Mouse (Mus musculus): ENCODE results near the gene Pnp. TPM values are rescaled to one million over a fixed set of nuclear protein-coding genes. Genes with fewer than 3 reads are reported as not detected.
"Not testable (repeated sequence)": the region's sequence is repeated elsewhere in the genome, so short reads cannot be mapped to it uniquely, and the experiment has no call there.

The Pnp gene
- polyA plus RNA-seq, 1 experiment from 2014 or later = 75.2 TPM

DNA sequence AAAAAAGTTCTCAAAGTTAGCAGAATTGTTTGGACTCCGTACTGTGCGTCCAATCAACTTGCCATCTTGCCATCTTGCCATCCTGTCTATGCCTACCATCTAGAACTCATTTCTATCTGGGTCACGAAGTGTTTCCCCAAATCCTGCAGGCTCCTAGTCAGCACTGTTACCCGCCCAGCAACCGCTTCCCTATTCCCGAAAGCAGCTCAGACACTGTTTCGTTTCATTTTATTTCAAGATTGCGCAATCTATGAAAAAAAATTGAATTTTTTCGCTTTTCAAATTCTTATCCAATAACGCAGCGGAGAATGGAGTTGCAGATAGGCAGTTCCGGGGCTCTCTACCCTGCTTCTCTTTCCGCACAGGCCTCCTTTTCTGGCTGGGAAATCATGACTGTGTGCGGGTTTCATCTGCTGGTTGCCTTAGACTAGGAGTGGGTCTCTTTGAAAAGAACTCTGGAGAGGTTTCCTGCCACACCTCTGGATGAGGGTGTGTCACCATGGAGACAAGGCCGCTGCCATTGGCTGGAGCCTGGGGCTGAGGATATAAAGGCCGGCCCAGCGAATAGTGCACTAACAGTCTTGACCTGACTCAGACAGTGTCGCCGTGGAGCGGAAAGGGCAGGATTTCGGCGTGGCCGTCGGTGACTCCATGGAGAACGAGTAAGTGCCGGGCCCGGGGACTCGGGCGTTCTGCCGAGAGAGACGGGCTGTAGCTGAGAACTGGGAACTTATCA lies 13.2 kb downstream of the Pnp start, which contains the start of gene Gm49342:
Gene Gm49342 (plus strand): TSS at position 586 of the 736 bp plus-strand sequence.
- 6% methylated on average over 31 of the region's 31 CpGs for WGBS (ENCODE audit: insufficient replicate concordance)
- ATAC-seq (ENCODE audit: low read depth) = peak; percentile 97
- H3K27ac ChIP-seq (ENCODE audit: low read length) = peak within 1 kb of the TSS; percentile 92

DNA sequence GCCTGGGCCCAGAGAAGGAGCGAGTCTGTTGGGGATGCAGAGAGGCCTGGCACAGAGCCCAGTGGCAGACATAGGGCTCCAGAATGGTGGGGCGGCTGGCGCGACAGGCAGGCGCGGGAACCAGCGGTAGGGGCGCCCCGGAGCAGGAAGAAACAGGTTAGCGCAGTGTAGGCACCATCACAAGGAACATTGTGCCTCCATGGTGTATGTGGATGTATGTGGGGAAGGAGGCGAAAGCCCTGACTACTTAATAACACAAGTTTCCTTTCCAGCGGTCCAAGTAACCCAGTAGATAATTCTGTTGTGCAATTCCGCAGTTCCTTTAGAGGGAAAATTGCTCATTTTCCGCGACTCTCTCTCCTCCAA lies 13.8 kb downstream of the Pnp start:
- H3K4me3 ChIP-seq (ENCODE audit: low read depth, low read length) = peak overlapping the region; percentile 72
- peak overlapping the region; percentile 79 for H3K9ac ChIP-seq (ENCODE audit: low read depth, low read length)
- H3K27me3 ChIP-seq (ENCODE audit: control insufficient read depth, insufficient read depth, low read depth, low read length); H3K36me3 ChIP-seq (ENCODE audit: control insufficient read depth, insufficient read depth); H3K4me1 ChIP-seq (ENCODE audit: control insufficient read depth, low read depth, low read length); H3K9me3 ChIP-seq (replicated peaks; ENCODE audit: control insufficient read depth, low read length): not testable (repeated sequence)
- peak overlapping the region; percentile 92 for H3K27ac ChIP-seq (ENCODE audit: low read length)
- peak; percentile 85 for ATAC-seq (ENCODE audit: low read depth)
- 0% methylated on average over 15 of the region's 15 CpGs for WGBS (ENCODE audit: insufficient replicate concordance)
- H3K4me2 ChIP-seq (ENCODE audit: low read depth, low read length) = peak overlapping the region; percentile 85

More for the DNA sequence above, 13.2 kb downstream of the Pnp start, which contains the start of gene Gm49342:
- H3K4me2 ChIP-seq (ENCODE audit: low read depth, low read length) = peak within 1 kb of the TSS; percentile 85
- no peaks in the 10 kb centered on the region for H3K27me3 ChIP-seq (ENCODE audit: control insufficient read depth, insufficient read depth, low read depth, low read length)
- no peaks in the 10 kb centered on the region for H3K9me3 ChIP-seq (replicated peaks; ENCODE audit: control insufficient read depth, low read length)
- peak within 1 kb of the TSS; percentile 79 for H3K9ac ChIP-seq (ENCODE audit: low read depth, low read length)
- peaks cover 3% of the 10 kb centered on the region; the same call in 1 of the 2 replicates for H3K36me3 ChIP-seq (ENCODE audit: control insufficient read depth, insufficient read depth)
- H3K4me3 ChIP-seq (ENCODE audit: low read depth, low read length) = peak within 1 kb of the TSS; percentile 72
- peaks cover 7% of the 10 kb centered on the region for H3K4me1 ChIP-seq (ENCODE audit: control insufficient read depth, low read depth, low read length)

- H3K27me3 ChIP-seq (ENCODE audit: control insufficient read depth, insufficient read depth, low read depth, low read length); H3K4me1 ChIP-seq (ENCODE audit: control insufficient read depth, low read depth, low read length); H3K36me3 ChIP-seq (ENCODE audit: control insufficient read depth, insufficient read depth); H3K9me3 ChIP-seq (replicated peaks; ENCODE audit: control insufficient read depth, low read length); ATAC-seq (ENCODE audit: low read depth): not testable (repeated sequence)
- peak overlapping the region; percentile 92 for H3K27ac ChIP-seq (ENCODE audit: low read length)
- H3K4me3 ChIP-seq (ENCODE audit: low read depth, low read length) = peak overlapping the region; percentile 72
- WGBS (ENCODE audit: insufficient replicate concordance) = 4% methylated on average over 6 of the region's 6 CpGs
- H3K4me2 ChIP-seq (ENCODE audit: low read depth, low read length) = peak overlapping the region; percentile 85
- H3K9ac ChIP-seq (ENCODE audit: low read depth, low read length) = peak overlapping the region; percentile 79
These were observed 14.2 kb downstream of the Pnp start for GRCm38 (mm10) chr14:50945081-50945480.

DNA sequence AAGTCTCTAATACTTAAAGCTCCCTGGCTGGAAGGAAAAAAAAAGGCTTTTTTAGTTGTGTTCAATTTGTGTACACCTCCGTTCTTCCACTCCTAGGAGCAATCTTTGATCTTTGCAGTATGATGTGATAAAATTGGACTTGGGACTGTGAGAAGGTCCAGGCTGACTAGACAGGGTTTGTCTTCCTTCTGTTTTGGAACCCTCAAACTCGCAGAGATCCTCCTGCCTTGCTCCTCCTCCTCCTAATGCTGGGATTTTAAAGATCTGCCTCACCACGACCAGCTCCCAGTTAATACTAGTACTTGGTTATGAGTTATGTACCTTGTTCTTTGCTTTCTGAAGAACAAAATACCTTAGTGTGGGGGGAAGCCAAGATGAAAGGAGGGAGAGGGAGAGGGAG lies 14.6 kb downstream of the Pnp start:
- Histone ChIP-seq H3K27ac (ENCODE audit: low read length) (peak overlapping the region; percentile 92), H3K4me2 (ENCODE audit: low read depth, low read length) (peak overlapping the region; percentile 85), H3K4me3 (ENCODE audit: low read depth, low read length) (peak overlapping the region; percentile 72), H3K9ac (ENCODE audit: low read depth, low read length) (peak overlapping the region; percentile 79)
- H3K4me1 ChIP-seq (ENCODE audit: control insufficient read depth, low read depth, low read length); H3K9me3 ChIP-seq (replicated peaks; ENCODE audit: control insufficient read depth, low read length); H3K36me3 ChIP-seq (ENCODE audit: control insufficient read depth, insufficient read depth); H3K27me3 ChIP-seq (ENCODE audit: control insufficient read depth, insufficient read depth, low read depth, low read length); ATAC-seq (ENCODE audit: low read depth): not testable (repeated sequence)
- 4% methylated on average over 3 of the region's 3 CpGs for WGBS (ENCODE audit: insufficient replicate concordance)

DNA sequence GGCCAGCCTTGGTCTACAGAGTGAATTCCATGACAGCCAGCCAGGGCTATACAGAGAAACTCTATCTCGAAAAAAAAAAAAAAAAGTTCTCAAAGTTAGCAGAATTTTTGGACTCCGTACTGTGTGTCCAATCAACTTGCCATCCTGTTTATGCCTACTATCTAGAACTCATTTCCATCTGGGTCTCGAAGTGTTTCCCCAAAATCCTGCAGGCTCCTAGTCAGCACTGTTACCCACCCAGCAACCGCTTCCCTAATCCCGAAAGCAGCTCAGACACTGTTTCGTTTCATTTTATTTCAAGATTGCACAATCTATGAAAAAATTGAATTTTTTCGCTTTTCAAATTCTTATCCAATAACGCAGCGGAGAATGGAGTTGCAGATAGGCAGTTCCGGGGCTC lies 24.6 kb downstream of the Pnp start:
- Histone ChIP-seq H3K4me3 (ENCODE audit: low read depth, low read length) (peak overlapping the region; percentile 60; the same call in 1 of the 2 replicates), H3K27ac (ENCODE audit: low read length) (peak overlapping the region; percentile 87)
- 67% methylated on average over 10 of the region's 10 CpGs for WGBS (ENCODE audit: insufficient replicate concordance)

DNA sequence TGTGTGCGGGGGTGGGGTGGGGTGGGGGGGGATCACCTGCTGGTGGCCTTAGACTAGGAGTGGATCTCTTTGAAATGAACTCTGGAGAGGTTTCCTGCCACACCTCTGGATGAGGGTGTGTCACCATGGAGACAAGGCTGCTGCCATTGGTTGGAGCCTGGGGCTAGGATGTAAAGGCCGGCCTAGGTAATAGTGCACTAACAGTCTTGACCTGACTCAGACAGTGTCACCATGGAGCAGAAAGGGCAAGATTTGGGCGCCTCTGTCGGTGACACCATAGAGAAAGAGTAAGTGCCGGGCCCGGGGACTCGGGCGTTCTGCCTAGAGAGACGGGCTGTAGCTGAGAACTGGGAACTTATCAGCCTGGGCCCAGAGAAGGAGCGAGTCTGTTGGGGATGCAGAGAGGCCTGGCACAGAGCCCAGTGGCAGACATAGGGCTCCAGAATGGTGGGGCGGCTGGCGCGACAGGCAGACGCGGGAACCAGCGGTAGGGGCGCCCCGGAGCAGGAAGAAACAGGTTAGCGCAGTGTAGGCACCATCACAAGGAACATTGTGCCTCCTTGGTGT lies 25.1 kb downstream of the Pnp start, which contains the start of gene Pnp2:
Gene Pnp2 (plus strand): TSS at position 51 of the 567 bp plus-strand sequence.
- H3K36me3 ChIP-seq (ENCODE audit: control insufficient read depth, insufficient read depth); H3K9me3 ChIP-seq (replicated peaks; ENCODE audit: control insufficient read depth, low read length); H3K27me3 ChIP-seq (ENCODE audit: control insufficient read depth, insufficient read depth, low read depth, low read length): not testable (repeated sequence)
- WGBS (ENCODE audit: insufficient replicate concordance) = 9% methylated on average over 19 of the region's 19 CpGs
- H3K4me1 ChIP-seq (ENCODE audit: control insufficient read depth, low read depth, low read length) = peaks cover 26% of the 10 kb centered on the region
- peak within 1 kb of the TSS; percentile 87 for H3K27ac ChIP-seq (ENCODE audit: low read length)
- ATAC-seq (ENCODE audit: low read depth) = peak; percentile 82
- H3K4me2 ChIP-seq (ENCODE audit: low read depth, low read length) = peak within 1 kb of the TSS; percentile 69
- peak within 1 kb of the TSS; percentile 60 for H3K4me3 ChIP-seq (ENCODE audit: low read depth, low read length)
- H3K9ac ChIP-seq (ENCODE audit: low read depth, low read length) = peak within 1 kb of the TSS; percentile 64

More for the DNA sequence above, 24.6 kb downstream of the Pnp start:
- no peak for ATAC-seq (ENCODE audit: low read depth)
- H3K4me2 ChIP-seq (ENCODE audit: low read depth, low read length) = peak overlapping the region; percentile 69
- peaks cover 26% of the 10 kb centered on the region for H3K4me1 ChIP-seq (ENCODE audit: control insufficient read depth, low read depth, low read length)
- no peak overlapping the region for H3K9ac ChIP-seq (ENCODE audit: low read depth, low read length)
- H3K36me3 ChIP-seq (ENCODE audit: control insufficient read depth, insufficient read depth) = peaks cover 8% of the 10 kb centered on the region
- H3K27me3 ChIP-seq (ENCODE audit: control insufficient read depth, insufficient read depth, low read depth, low read length) = no peaks in the 10 kb centered on the region
- no peaks in the 10 kb centered on the region for H3K9me3 ChIP-seq (replicated peaks; ENCODE audit: control insufficient read depth, low read length)

- 74% methylated on average over 6 of the region's 6 CpGs for WGBS (ENCODE audit: insufficient replicate concordance)
- ATAC-seq (ENCODE audit: low read depth) = not testable (repeated sequence)
These were observed 25.8 kb downstream of the Pnp start for GRCm38 (mm10) chr14:50956724-50957123.

DNA sequence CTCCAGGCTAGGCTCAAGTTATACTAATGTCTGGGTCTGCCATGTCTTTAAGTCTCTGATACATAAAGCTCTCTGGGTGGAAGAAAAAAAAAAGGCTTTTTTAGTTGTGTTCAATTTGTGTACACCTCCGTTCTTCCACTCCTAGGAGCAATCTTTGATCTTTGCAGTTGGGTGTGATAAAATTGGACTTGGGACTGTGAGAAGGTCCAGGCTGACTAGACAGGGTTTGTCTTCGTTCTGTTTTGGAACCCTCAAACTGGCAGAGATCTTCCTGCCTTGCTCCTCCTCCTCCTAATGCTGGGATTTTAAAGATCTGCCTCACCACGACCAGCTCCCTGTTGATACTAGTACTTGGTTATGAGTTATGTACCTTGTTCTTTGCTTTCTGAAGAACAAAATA lies 26.3 kb downstream of the Pnp start:
- WGBS (ENCODE audit: insufficient replicate concordance) = 11% methylated on average over 3 of the region's 3 CpGs
- peak overlapping the region; percentile 87 for H3K27ac ChIP-seq (ENCODE audit: low read length)
- ATAC-seq (ENCODE audit: low read depth); H3K36me3 ChIP-seq (ENCODE audit: control insufficient read depth, insufficient read depth); H3K9me3 ChIP-seq (replicated peaks; ENCODE audit: control insufficient read depth, low read length); H3K27me3 ChIP-seq (ENCODE audit: control insufficient read depth, insufficient read depth, low read depth, low read length): not testable (repeated sequence)
- peak overlapping the region; percentile 60 for H3K4me3 ChIP-seq (ENCODE audit: low read depth, low read length)
- H3K4me1 ChIP-seq (ENCODE audit: control insufficient read depth, low read depth, low read length) = peaks cover 26% of the 10 kb centered on the region
- peak overlapping the region; percentile 69 for H3K4me2 ChIP-seq (ENCODE audit: low read depth, low read length)
- H3K9ac ChIP-seq (ENCODE audit: low read depth, low read length) = peak overlapping the region; percentile 64

More at GRCm38 (mm10) chr14:50956724-50957123, 25.8 kb downstream of the Pnp start:
- H3K27me3 ChIP-seq (ENCODE audit: control insufficient read depth, insufficient read depth, low read depth, low read length); H3K9me3 ChIP-seq (replicated peaks; ENCODE audit: control insufficient read depth, low read length); H3K36me3 ChIP-seq (ENCODE audit: control insufficient read depth, insufficient read depth): not testable (repeated sequence)
- peak overlapping the region; percentile 60 for H3K4me3 ChIP-seq (ENCODE audit: low read depth, low read length)
- H3K4me2 ChIP-seq (ENCODE audit: low read depth, low read length) = peak overlapping the region; percentile 69
- peak overlapping the region; percentile 64 for H3K9ac ChIP-seq (ENCODE audit: low read depth, low read length)
- H3K27ac ChIP-seq (ENCODE audit: low read length) = peak overlapping the region; percentile 87
- peaks cover 26% of the 10 kb centered on the region for H3K4me1 ChIP-seq (ENCODE audit: control insufficient read depth, low read depth, low read length)

Measured in liver, embryonic 16.5 days (tissue).